Mouse (Mus musculus) liver, embryonic 11.5 days (tissue): ENCODE data around the gene Smoc1. TPM values are rescaled to one million over a fixed set of nuclear protein-coding genes. Genes with fewer than 3 reads are reported as not detected.

Experiments used
- ATAC-seq: fragments of 200-750 bp; cut with Nextera tagmentation; replicated peaks from 2 replicates; pipeline ENCODE4 v1.8.0; 2017; ENCODE audit warnings: moderate number of reproducible peaks, mild to moderate bottlenecking, moderate TSS enrichment, moderate library complexity; ENCODE audit not compliant: low FRiP score
- DNase-seq: peaks from one replicate; pipeline ENCODE4 v3.0.0-alpha.2; 2017; ENCODE audit warnings: low spot score
- H3K27ac ChIP-seq: fragments of 300-500 bp; sonication (generic); 2 replicates; pipeline ENCODE4 v1.5.1; 2014; ENCODE audit warnings: mild to moderate bottlenecking, low read depth, low read length, control low read depth
- H3K27me3 ChIP-seq: fragments of 300-500 bp; sonication (generic); replicated peaks from 2 replicates; pipeline ENCODE4 v1.6.1; 2014; ENCODE audit warnings: low read length, mixed read lengths; ENCODE audit not compliant: control insufficient read depth, insufficient read depth
- H3K36me3 ChIP-seq: fragments of 300-500 bp; sonication (generic); 2 replicates; pipeline ENCODE4 v1.6.1; 2014; ENCODE audit warnings: mild to moderate bottlenecking, low read length, moderate library complexity, mixed read lengths; ENCODE audit not compliant: control insufficient read depth, insufficient read depth
- H3K4me1 ChIP-seq: fragments of 300-500 bp; sonication (generic); replicated peaks from 2 replicates; pipeline ENCODE4 v1.6.1; 2014; ENCODE audit warnings: low read length, mixed read lengths; ENCODE audit not compliant: control insufficient read depth, insufficient read depth
- H3K4me2 ChIP-seq: fragments of 300-500 bp; sonication (generic); 2 replicates; pipeline ENCODE4 v1.6.1; 2014; ENCODE audit warnings: mild to moderate bottlenecking, control low read depth, moderate library complexity
- H3K4me3 ChIP-seq: fragments of 300-500 bp; sonication (generic); 2 replicates; pipeline ENCODE4 v1.5.1; 2014; ENCODE audit warnings: low read depth, low read length, control low read depth
- H3K9ac ChIP-seq: fragments of 300-500 bp; sonication (generic); 2 replicates; pipeline ENCODE4 v1.6.1; 2014; ENCODE audit warnings: low read depth, low read length, control low read depth
- H3K9me3 ChIP-seq: fragments of 300-500 bp; sonication (generic); 2 replicates; pipeline ENCODE4 v1.6.1; 2016; ENCODE audit warnings: low read length, inconsistent platforms, mixed read lengths; ENCODE audit not compliant: control insufficient read depth
- WGBS: fragments of 180-500 bp; shearing (Covaris S2); extraction: QIAGEN DNeasy Blood & Tissue Kit; methylation state at CpG from one replicate; pipeline ENCODE4 v1.1.7; 2014; 5-methylcytosine and 5-hydroxymethylcytosine counted together
- polyA plus RNA-seq: library from polyadenylated mRNA; unstranded; fragments of >200 nt; fragmentation: Nextera tagmentation; extraction: Ambion mirVana; gene quantifications from 2 replicates; pipeline ENCODE4 v1.2.1, GENCODE M21; 2014

Smoc1 gene
- polyA plus RNA-seq, 1 experiment from 2014 or later: 10.9 TPM

- H3K4me3 ChIP-seq: no peak overlapping the region
- ATAC-seq (no peak), DNase-seq (no peak)
- no peak overlapping the region for H3K9ac ChIP-seq
- H3K4me1 ChIP-seq: peaks cover 4% of the 10 kb centered on the region; the same call in 1 of the 2 replicates
- no peak overlapping the region for H3K4me2 ChIP-seq
- WGBS: 76% methylated on average over 6 of the region's 6 CpGs
- H3K9me3 ChIP-seq: no peaks in the 10 kb centered on the region
- H3K27me3 ChIP-seq: no peaks in the 10 kb centered on the region
- no peak overlapping the region for H3K27ac ChIP-seq
- H3K36me3 ChIP-seq: no peaks in the 10 kb centered on the region
Observed at GRCm38 (mm10) chr12:81138217-81138616, 111.6 kb downstream of the Smoc1 start.

- no peak for ATAC-seq
- WGBS: 79% methylated on average over 6 of the region's 6 CpGs
Observed at GRCm38 (mm10) chr12:81139463-81139862, 112.9 kb downstream of the Smoc1 start.

GRCm38 (mm10) chr12:81140594-81141328 lies 114.2 kb downstream of the Smoc1 start:
- ATAC-seq: no peak
- H3K9ac ChIP-seq: no peak overlapping the region
- DNase-seq: no peak
- no peaks in the 10 kb centered on the region for H3K27me3 ChIP-seq
- H3K27ac ChIP-seq: no peak overlapping the region
- H3K36me3 ChIP-seq: no peaks in the 10 kb centered on the region
- H3K9me3 ChIP-seq: no peaks in the 10 kb centered on the region
- H3K4me2 ChIP-seq: no peak overlapping the region
- H3K4me1 ChIP-seq: peaks cover 4% of the 10 kb centered on the region; the same call in 1 of the 2 replicates
- 54% methylated on average over 9 of the region's 9 CpGs for WGBS
- H3K4me3 ChIP-seq: no peak overlapping the region

More at GRCm38 (mm10) chr12:81139463-81139862, 112.9 kb downstream of the Smoc1 start:
- Histone ChIP-seq H3K27ac (no peak overlapping the region), H3K4me2 (no peak overlapping the region), H3K9ac (no peak overlapping the region), H3K9me3 (no peaks in the 10 kb centered on the region), H3K4me3 (no peak overlapping the region), H3K36me3 (no peaks in the 10 kb centered on the region), H3K27me3 (no peaks in the 10 kb centered on the region), H3K4me1 (peaks cover 4% of the 10 kb centered on the region; the same call in 1 of the 2 replicates)
- DNase-seq: no peak

GRCm38 (mm10) chr12:81141329-81141711 lies 114.7 kb downstream of the Smoc1 start:
- H3K27ac ChIP-seq: no peak overlapping the region
- H3K4me2 ChIP-seq: no peak overlapping the region
- H3K4me3 ChIP-seq: no peak overlapping the region
- peaks cover 4% of the 10 kb centered on the region; the same call in 1 of the 2 replicates for H3K4me1 ChIP-seq
- DNase-seq (no peak), ATAC-seq (no peak)
- 47% methylated on average over 7 of the region's 7 CpGs for WGBS
- no peaks in the 10 kb centered on the region for H3K27me3 ChIP-seq
- no peaks in the 10 kb centered on the region for H3K36me3 ChIP-seq
- no peaks in the 10 kb centered on the region for H3K9me3 ChIP-seq
- no peak overlapping the region for H3K9ac ChIP-seq

GRCm38 (mm10) chr12:81142231-81142630 lies 115.6 kb downstream of the Smoc1 start:
- Histone ChIP-seq H3K4me1 (peaks cover 4% of the 10 kb centered on the region; the same call in 1 of the 2 replicates), H3K36me3 (no peaks in the 10 kb centered on the region), H3K27me3 (no peaks in the 10 kb centered on the region), H3K9me3 (no peaks in the 10 kb centered on the region), H3K9ac (no peak overlapping the region), H3K4me3 (no peak overlapping the region), H3K27ac (no peak overlapping the region), H3K4me2 (no peak overlapping the region)
- DNase-seq: no peak
- no peak for ATAC-seq
- WGBS: 80% methylated on average over 3 of the region's 3 CpGs

GRCm38 (mm10) chr12:81144201-81144600 lies 117.6 kb downstream of the Smoc1 start:
- H3K9me3 ChIP-seq: no peaks in the 10 kb centered on the region
- H3K4me3 ChIP-seq: no peak overlapping the region
- WGBS: 43% methylated on average over 10 of the region's 10 CpGs
- H3K27ac ChIP-seq: no peak overlapping the region
- peaks cover 4% of the 10 kb centered on the region; the same call in 1 of the 2 replicates for H3K4me1 ChIP-seq
- H3K9ac ChIP-seq: no peak overlapping the region
- H3K27me3 ChIP-seq: no peaks in the 10 kb centered on the region
- ATAC-seq (no peak), DNase-seq (no peak)
- no peaks in the 10 kb centered on the region for H3K36me3 ChIP-seq
- H3K4me2 ChIP-seq: no peak overlapping the region

- DNase-seq (no peak), ATAC-seq (no peak)
- Histone ChIP-seq H3K9ac (no peak overlapping the region), H3K36me3 (no peaks in the 10 kb centered on the region), H3K4me3 (no peak overlapping the region), H3K4me2 (no peak overlapping the region), H3K4me1 (no peaks in the 10 kb centered on the region), H3K27me3 (no peaks in the 10 kb centered on the region), H3K9me3 (no peaks in the 10 kb centered on the region), H3K27ac (no peak overlapping the region)
- WGBS: 67% methylated on average over 10 of the region's 10 CpGs
Observed at GRCm38 (mm10) chr12:81146417-81147180, 120.0 kb downstream of the Smoc1 start.

- no peak for ATAC-seq
- no peak overlapping the region for H3K27ac ChIP-seq
- 83% methylated on average over 6 of the region's 6 CpGs for WGBS
Observed at GRCm38 (mm10) chr12:81147956-81148355, 121.3 kb downstream of the Smoc1 start.

More at GRCm38 (mm10) chr12:81147956-81148355, 121.3 kb downstream of the Smoc1 start:
- H3K9me3 ChIP-seq: no peaks in the 10 kb centered on the region
- no peak overlapping the region for H3K4me3 ChIP-seq
- H3K27me3 ChIP-seq: no peaks in the 10 kb centered on the region
- H3K36me3 ChIP-seq: no peaks in the 10 kb centered on the region
- H3K9ac ChIP-seq: no peak overlapping the region
- DNase-seq: no peak
- no peaks in the 10 kb centered on the region for H3K4me1 ChIP-seq
- no peak overlapping the region for H3K4me2 ChIP-seq
